Mouse (Mus musculus): Measurements from ENCODE around the gene Gabrb3.

The Gabrb3 gene

DNA sequence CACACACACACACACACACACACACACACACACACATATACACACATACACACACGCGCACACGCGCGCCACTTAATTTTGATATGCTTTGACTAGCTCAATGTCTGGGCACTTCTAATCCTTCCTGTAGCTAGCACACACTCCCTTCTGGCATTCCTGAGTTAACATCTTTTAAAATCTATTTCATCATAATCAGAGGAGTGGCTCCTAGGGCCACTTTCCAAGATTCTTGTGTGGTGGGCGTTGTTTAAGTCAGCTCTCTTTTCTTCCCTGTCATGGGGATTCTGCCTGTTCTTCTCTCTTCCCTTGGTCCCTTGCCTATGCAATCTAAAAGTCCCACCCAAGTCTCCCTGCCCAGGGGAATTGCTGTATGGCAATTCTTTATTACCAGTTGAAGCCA is 286.6 kb downstream of the Gabrb3 start:
- peak; percentile 72 for DNase-seq (ENCODE audit: low read depth, low spot score)

DNA sequence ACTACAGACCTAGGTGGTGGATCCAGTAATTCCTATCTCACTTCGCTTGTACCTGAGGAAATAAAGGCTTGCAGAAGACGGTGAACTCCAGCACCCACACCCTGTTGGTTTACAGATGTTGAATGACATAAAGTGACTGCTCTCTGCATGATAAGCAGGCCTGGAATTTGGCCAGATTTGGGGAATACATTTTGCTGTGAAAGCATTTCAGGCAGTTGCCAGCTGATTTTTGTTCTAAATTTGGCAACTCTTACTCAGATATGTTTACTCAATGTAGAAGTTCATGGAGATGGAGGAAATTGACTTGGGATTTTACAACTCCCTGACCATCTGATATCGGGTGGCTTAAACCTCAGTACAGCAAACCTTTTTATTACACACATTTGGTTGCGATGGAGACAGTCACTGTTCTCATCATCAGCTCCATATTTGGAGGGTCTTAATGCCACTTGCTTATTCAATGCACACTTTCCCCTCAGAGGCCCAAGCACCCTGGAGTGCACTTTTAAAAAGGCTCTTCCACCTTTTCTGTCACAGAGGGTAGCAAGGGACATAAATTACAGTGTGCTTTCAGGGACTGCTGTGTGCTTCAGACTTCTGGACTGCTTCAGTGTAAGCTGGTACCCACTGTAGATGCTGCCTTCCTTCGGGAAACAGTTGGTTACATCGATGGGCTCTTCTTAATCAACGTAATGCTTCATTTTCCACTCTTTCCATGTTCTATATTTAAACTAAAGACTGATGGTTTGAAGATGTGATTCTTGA is 287.7 kb downstream of the Gabrb3 start:
- DNase-seq (ENCODE audit: low read depth, low spot score), result peak; percentile 61

- DNase-seq (ENCODE audit: low read depth, low spot score), result peak; percentile 73
Observed at GRCm38 (mm10) chr7:57711709-57712108, 292.2 kb downstream of the Gabrb3 start.

DNA sequence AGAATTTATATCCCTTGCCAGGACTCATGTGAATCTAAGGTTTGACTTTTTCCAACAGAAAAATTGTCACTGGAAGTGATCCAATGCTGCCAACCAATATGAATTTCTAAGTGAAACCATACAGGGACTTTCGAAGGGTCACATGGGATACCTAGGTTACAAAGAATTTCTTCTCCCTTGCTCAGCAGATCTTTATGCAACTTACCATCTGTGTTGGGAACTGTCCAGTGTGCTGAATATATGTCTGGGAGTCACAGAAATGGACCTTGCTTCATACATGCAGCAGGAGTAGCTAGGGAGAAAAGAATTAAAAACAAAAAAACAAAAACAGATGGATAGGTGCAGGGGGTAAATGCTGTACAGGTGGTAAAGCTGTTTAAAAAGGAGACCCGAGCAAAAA is 327.3 kb downstream of the Gabrb3 start:
- peak; percentile 74 for DNase-seq (ENCODE audit: low read depth, low spot score)

DNA sequence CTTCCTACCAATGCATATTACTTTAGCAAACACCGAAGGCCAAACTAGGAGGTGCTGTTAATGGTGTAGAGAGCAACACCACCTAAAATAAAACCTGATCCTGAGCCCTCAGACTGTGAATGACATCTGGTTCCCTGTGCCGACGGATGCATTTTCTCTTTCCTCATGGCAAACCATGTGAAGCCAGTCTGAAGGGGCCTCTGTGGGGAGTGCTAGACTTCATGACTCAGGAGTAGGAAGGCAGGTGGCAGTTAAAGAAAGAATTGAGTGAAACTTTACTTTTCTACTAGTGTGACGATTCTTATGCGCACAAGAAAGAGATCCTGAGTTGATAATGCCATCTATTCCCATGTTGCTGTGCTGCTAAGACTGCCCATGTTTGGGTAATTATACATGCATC is 341.0 kb downstream of the Gabrb3 start:
- DNase-seq (ENCODE audit: low read depth, low spot score), result peak; percentile 54

DNA sequence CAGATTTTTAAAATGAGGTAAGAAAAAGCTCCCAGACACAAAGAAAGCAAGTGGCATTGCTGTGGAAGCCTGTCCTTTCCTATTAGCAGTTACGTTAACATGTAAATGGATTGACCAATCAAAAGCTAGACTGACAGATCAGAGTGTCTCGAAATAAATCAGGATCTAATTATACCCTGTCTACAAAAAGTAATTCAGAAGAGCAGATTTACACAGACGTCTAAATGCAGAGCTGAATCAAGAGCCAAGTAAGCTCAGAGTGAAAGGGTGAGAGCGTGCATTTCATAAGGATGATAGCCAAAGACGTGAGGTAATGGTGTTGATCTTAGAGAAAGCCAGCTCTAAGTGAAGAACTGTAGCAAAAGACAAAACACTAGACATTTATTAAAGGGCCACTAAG is 359.3 kb downstream of the Gabrb3 start:
- DNase-seq (ENCODE audit: low read depth, low spot score), result peak; percentile 44

GRCm38 (mm10) chr7:57786102-57786501 is 366.6 kb downstream of the Gabrb3 start:
- DNase-seq (ENCODE audit: low read depth, low spot score), result peak; percentile 58

GRCm38 (mm10) chr7:57787520-57787919 is 368.0 kb downstream of the Gabrb3 start:
- DNase-seq (ENCODE audit: low read depth, low spot score), result no peak

- DNase-seq (ENCODE audit: low read depth, low spot score), result peak; percentile 33
Observed at GRCm38 (mm10) chr7:57803266-57803665, 383.8 kb downstream of the Gabrb3 start.

DNA sequence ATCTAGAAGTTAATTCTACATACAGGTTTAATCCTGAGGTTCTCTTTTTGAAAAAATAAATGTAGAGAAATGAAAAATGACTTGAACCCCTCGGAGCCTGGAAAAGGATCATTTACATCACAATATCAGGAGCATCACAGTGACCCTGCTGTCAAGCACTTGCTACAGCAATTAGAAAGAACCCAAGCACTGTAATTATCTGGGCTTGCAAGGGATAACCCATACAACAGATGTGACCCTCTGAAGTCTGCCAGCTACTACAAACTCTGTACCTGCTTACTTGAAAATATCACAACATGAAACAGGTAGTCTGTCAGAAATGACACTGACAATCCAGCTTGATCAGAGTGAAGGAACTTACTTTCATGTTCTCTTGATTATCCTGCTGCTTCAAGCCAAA is 394.2 kb downstream of the Gabrb3 start:
- no peak for DNase-seq (ENCODE audit: low read depth, low spot score)

DNA sequence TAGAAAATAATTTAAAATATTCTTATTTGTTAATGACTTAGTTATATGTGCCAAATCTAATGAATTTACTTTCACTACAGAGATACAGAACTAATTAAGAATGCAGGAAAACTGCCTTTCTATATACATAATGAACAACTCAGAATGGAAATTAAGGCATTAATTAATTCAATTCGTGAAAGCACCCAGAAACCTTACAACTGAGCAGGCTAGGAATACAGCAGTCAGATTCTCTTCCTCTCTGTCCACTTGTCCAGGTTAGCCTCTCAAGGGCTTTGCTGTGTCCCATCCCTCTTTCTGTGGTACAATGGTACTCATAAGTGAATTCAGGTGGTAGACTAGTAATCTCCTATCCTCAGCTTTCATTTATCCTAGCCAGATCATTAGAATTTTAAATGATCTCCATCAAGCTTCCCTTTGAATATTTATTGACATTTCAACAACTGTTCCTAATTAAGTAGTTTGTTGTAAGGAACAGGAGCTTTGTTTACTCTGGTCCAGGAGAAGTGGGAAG is 422.9 kb downstream of the Gabrb3 start:
- DNase-seq (ENCODE audit: low read depth, low spot score), result no peak

DNA sequence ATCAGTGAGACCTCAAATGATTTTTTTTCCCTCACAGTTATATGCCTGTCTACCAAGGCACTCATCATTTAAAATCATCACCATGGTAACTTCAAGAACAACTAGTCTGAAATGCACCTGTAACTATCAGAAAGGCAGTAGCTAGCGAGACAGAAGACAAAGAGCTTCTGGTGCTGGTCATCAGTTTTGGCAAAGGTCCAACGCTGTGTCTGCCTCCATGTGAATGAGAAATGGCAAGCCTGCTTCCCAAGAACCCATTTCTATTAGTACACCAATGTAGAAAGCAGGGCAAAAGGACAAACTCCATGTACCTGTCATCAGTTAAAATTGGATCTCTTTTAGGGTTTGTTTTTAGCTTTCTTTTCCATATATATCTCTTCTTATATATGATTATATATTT is 448.5 kb downstream of the Gabrb3 start:
- no peak for DNase-seq (ENCODE audit: low read depth, low spot score)
